Mouse (Mus musculus) midbrain, postnatal 0 days (tissue): ENCODE measurements at regions not wholly inside any gene's neighbourhood (a gene's known extent, or its start where the extent isn't known, plus 50 kb on each side); places are given as distances from the start of the nearest gene placed in this dataset.

Experiments
- ATAC-seq: fragments of 200-750 bp; cut with Nextera tagmentation; 2 replicates; pipeline ENCODE4 v1.8.0; 2017; ENCODE audit warnings: moderate number of reproducible peaks, mild to moderate bottlenecking, moderate TSS enrichment, moderate library complexity; ENCODE audit not compliant: low FRiP score
- DNase-seq: peaks from one replicate; pipeline ENCODE4 v3.0.0-alpha.2; 2015; ENCODE audit warnings: low spot score
- H3K27ac ChIP-seq: fragments of 300-500 bp; sonication (generic); 2 replicates; pipeline ENCODE4 v1.5.1; 2014; ENCODE audit warnings: low read depth, mild to moderate bottlenecking, low read length, mixed read lengths
- H3K27me3 ChIP-seq: fragments of 300-500 bp; sonication (generic); 2 replicates; pipeline ENCODE4 v1.6.1; 2014; ENCODE audit warnings: low read length, control low read depth, mixed read lengths; ENCODE audit not compliant: insufficient read depth
- H3K36me3 ChIP-seq: fragments of 300-500 bp; sonication (generic); 2 replicates; pipeline ENCODE4 v1.6.1; 2014; ENCODE audit warnings: low read length, control low read depth, mixed read lengths; ENCODE audit not compliant: insufficient read depth
- H3K4me1 ChIP-seq: fragments of 300-500 bp; sonication (generic); 2 replicates; pipeline ENCODE4 v1.6.1; 2014; ENCODE audit warnings: mild to moderate bottlenecking, control low read depth, antibody characterized with exemption, low read length, mixed read lengths; ENCODE audit not compliant: insufficient read depth
- H3K4me2 ChIP-seq: fragments of 300-500 bp; sonication (generic); 2 replicates; pipeline ENCODE4 v1.6.1; 2014; ENCODE audit warnings: low read depth, mild to moderate bottlenecking, low read length, mixed read lengths; ENCODE audit not compliant: poor library complexity, severe bottlenecking
- H3K4me3 ChIP-seq: fragments of 300-500 bp; sonication (generic); 2 replicates; pipeline ENCODE4 v1.5.1; 2014; ENCODE audit warnings: low read depth, mild to moderate bottlenecking, low read length, moderate library complexity
- H3K9ac ChIP-seq: fragments of 300-500 bp; sonication (generic); replicated peaks from 2 replicates; pipeline ENCODE4 v1.6.1; 2014; ENCODE audit warnings: mild to moderate bottlenecking, low read length, moderate library complexity, mixed read lengths; ENCODE audit not compliant: poor library complexity, severe bottlenecking
- H3K9me3 ChIP-seq: fragments of 300-500 bp; sonication (generic); 2 replicates; pipeline ENCODE4 v1.6.1; 2016; ENCODE audit warnings: low read length, control low read depth
- CTCF ChIP-seq: IDR thresholded peaks from 2 replicates; pipeline ENCODE4 v1.5.1; 2016; ENCODE audit warnings: antibody characterized with exemption, mild to moderate bottlenecking
- WGBS: fragments of 180-500 bp; shearing (Covaris S2); extraction: QIAGEN DNeasy Blood & Tissue Kit; methylation state at CpG from one replicate; pipeline ENCODE4 v1.1.7; 2014; 5-methylcytosine and 5-hydroxymethylcytosine counted together

DNA sequence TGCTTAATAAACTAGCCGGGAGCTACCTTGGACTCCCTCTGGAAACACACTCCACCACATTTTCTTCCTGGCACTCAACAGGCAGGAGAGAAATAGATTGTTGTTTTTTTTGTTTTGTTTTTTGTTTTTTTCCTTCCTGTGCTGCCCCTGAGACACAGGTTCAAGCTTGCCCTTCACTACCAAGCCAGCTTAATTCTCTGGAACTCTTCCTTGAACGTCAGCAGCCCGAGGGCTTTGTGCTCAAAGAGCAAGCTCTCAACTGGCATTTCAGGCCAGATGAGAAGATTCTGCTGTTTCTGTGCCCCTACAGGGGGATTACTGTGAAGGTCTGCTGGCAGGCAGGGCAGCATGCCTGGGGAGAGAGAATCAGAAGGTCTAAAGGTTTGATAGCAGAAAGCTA, 109.8 kb downstream of the 2410131K14Rik start:
- H3K27me3 ChIP-seq: no peaks in the 10 kb centered on the region
- no peaks in the 10 kb centered on the region for H3K9me3 ChIP-seq
- TF ChIP-seq CTCF: no peak
- H3K36me3 ChIP-seq: no peaks in the 10 kb centered on the region
- no peak for ATAC-seq
- no peak overlapping the region for H3K27ac ChIP-seq
- no peak for DNase-seq
- H3K4me1 ChIP-seq: no peaks in the 10 kb centered on the region
- H3K9ac ChIP-seq: no peak overlapping the region
- H3K4me3 ChIP-seq: no peak overlapping the region
- H3K4me2 ChIP-seq: no peak overlapping the region
- 18% methylated on average over 3 of the region's 3 CpGs for WGBS

DNA sequence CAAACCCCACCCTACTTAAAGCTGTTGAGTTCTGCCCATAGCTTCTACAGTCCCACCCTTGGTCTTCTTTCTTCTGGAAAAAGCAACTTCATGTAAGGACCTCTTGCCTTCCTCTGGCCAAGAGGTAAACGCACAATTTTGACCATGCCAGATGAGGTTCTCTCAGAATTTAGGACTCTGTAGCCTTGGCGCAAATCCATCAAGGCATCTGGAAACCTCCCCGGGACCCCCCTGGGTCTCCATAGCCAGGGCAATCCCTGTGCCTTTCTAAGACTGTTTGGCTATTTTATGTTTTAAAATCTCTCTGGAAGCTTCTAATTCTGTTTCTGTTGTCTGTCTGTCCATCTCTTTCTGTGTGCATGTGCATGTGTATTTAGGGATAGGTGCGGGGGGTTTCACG, 110.3 kb downstream of the 2410131K14Rik start:
- TF ChIP-seq CTCF: no peak
- H3K4me2 ChIP-seq: no peak overlapping the region
- DNase-seq (no peak), ATAC-seq (no peak)
- no peak overlapping the region for H3K4me3 ChIP-seq
- no peaks in the 10 kb centered on the region for H3K9me3 ChIP-seq
- H3K27ac ChIP-seq: no peak overlapping the region
- no peaks in the 10 kb centered on the region for H3K27me3 ChIP-seq
- no peak overlapping the region for H3K9ac ChIP-seq
- no peaks in the 10 kb centered on the region; the same call in 1 of the 2 replicates for H3K4me1 ChIP-seq
- no peaks in the 10 kb centered on the region for H3K36me3 ChIP-seq
- 78% methylated on average over 5 of the region's 5 CpGs for WGBS

DNA sequence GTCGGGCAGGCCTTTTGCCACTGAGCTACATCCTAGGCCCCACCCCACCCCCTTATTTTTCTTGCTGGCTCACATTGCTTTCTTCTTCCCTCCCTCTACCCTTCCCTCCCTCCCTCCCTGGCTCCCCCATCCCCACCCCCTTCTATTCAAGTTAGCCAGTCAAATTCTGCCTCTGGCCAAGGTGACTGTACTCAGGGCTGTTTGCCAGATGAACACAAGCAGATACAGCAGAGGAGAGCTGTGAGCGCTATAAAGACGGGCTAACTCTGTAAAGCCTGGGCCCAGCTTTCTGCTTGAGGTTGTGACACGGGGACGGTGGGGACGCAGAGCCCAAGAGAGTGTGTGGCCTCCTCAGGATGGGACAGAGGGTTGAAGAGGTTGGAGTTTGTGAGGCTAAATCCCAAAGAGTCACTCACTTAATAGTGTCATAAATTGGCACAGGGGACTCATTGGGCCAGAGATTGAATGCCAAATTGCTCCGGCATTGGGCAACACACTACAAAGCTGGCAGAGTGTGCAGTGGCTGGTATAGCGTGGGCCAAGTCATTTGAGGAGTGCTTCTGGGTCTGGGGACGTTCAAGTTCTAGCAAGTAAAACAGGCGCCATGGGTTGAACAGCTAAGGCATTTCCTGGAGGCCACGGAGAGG, 110.8 kb downstream of the 2410131K14Rik start:
- H3K27ac ChIP-seq: 0 out of 2 replicates have a peak overlapping the region, but pooled peaks have one; percentile 3
- H3K27me3 ChIP-seq: no peaks in the 10 kb centered on the region
- no peak for TF ChIP-seq CTCF
- no peaks in the 10 kb centered on the region; the same call in 1 of the 2 replicates for H3K4me1 ChIP-seq
- H3K9me3 ChIP-seq: no peaks in the 10 kb centered on the region
- DNase-seq (peak; percentile 69), ATAC-seq (no peak)
- H3K4me3 ChIP-seq: no peak overlapping the region
- H3K36me3 ChIP-seq: no peaks in the 10 kb centered on the region
- 65% methylated on average over 11 of the region's 11 CpGs for WGBS
- H3K9ac ChIP-seq: no peak overlapping the region
- H3K4me2 ChIP-seq: no peak overlapping the region

DNA sequence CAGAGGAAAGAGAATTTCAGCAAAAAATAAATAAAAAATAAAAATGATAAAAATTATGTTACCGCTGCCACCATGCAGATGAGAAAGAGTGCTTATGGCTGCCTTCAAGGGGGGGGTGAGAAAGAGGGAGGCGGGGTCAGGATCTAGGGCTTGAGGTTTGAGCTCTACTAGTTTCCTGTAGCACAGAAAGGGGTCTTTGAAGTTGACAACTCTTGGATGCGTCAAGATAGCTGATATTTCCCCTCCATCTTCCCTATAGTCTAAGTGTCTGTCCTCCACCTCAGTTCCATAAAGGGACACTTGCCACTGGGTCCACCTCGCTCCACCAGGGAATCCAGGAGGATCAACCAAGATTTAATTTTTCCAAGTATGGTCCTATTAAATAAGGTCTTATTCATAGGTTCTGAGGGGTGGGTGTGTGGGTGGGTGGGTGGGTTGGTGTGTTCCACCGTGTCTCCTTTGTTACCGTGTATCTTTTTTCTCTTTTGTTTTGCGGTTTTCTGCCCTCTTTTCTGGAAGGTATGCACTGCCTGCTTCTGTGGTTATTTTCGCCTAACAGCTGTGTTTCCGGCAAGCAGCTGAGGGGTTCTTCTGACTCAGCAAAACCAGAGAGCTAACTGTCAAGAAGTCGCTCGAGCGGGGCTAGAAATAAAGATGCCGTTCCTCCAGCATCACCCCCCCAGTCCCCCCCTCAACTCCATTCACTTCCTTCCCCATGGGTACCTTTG, 114.8 kb downstream of the 2410131K14Rik start:
- Histone ChIP-seq H3K27ac (no peak overlapping the region), H3K36me3 (no peaks in the 10 kb centered on the region), H3K4me2 (no peak overlapping the region; the same call in 1 of the 2 replicates), H3K27me3 (no peaks in the 10 kb centered on the region), H3K4me1 (no peaks in the 10 kb centered on the region; the same call in 1 of the 2 replicates), H3K9ac (no peak overlapping the region), H3K4me3 (no peak overlapping the region), H3K9me3 (no peaks in the 10 kb centered on the region)
- no peak for TF ChIP-seq CTCF
- WGBS: 65% methylated on average over 13 of the region's 13 CpGs
- DNase-seq: no peak
- ATAC-seq: no peak

DNA sequence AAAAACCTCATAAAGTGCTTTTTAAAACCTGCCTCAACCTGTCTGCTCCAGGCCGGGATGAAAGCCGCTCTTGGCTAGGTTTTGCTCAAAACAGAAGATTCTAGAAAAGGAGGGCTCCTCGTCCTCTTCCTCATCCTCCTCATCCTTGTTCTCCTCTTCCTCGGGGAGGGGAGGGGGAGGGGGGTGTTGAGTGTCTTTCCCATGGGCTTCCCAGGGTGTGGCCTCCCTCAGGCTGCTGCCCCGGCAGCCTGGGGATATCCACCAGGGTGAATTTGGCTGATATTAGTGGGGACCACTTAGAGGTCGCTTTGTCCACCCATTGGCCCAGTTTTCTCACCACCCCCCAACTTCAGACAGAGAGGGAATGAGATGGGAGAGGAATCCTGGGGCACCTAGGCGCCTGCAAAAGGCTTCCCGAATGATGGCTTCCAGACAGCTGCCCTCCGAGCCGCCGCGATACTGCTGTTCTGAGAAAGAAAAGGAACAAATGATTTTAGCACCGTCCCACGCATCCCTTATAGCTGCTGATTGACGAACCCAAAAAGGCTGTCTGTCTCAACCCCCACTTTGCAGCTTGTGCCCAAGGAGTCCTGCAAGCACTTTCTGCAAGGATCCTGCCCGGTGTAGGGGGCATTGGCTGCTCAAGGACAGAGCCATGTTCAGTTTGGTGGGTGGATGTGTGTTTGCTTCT, 115.5 kb downstream of the 2410131K14Rik start:
- Histone ChIP-seq H3K4me2 (no peak overlapping the region), H3K27ac (no peak overlapping the region), H3K36me3 (no peaks in the 10 kb centered on the region), H3K4me3 (no peak overlapping the region), H3K9me3 (no peaks in the 10 kb centered on the region), H3K4me1 (no peaks in the 10 kb centered on the region; the same call in 1 of the 2 replicates), H3K27me3 (no peaks in the 10 kb centered on the region), H3K9ac (no peak overlapping the region)
- ATAC-seq: no peak
- DNase-seq: no peak
- TF ChIP-seq CTCF: no peak
- 82% methylated on average over 15 of the region's 16 CpGs for WGBS
